Mouse (Mus musculus): Measurements from ENCODE around the gene Krtap31-1. TPM values are rescaled to one million over a fixed set of nuclear protein-coding genes. Genes with fewer than 3 reads are reported as not detected.
A peak's percentile ranks its signal among the peaks of the same experiment; 100 is the strongest.
"Not testable (repeated sequence)": the region's sequence is repeated elsewhere in the genome, so short reads cannot be mapped to it uniquely, and the experiment has no call there.

Gene Krtap31-1
- polyA plus RNA-seq (2016; fragmentation: Nextera tagmentation; extraction: Ambion mirVana), result not detected in 2 replicates

DNA sequence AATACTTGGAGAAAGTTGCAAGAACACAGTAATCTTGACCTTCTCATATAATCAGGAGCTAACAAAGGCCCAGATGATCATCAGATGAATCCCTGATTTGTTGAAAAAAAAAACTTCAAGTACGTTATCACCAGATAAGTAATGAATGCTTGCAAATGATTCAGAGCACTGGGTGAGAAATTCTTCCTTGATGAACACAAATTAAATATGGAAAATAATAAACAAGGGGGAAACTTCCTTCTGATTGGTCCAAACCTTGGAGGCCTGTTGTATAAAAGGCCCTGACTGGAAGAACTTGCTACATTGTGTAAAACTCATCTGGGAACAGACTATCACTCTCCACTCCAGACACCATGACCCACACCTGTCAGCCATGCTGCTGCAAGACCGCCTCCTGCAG lies at the start of gene Krtap31-1:
Gene Krtap31-1, plus strand, starts transcription at position 301 of the 400 bp plus-strand sequence.
- no peaks in the 10 kb centered on the region for H3K36me3 ChIP-seq
- no peaks in the 10 kb centered on the region for H3K4me1 ChIP-seq
- WGBS, result 81% methylated on average over 2 of the region's 2 CpGs
- H3K4me3 ChIP-seq, result no peak within 1 kb of the TSS
- H3K9me3 ChIP-seq (replicated peaks), result no peaks in the 10 kb centered on the region
- no peaks in the 10 kb centered on the region for H3K27me3 ChIP-seq (ENCODE audit: low read depth, poor library complexity, severe bottlenecking)
- no peak for DNase-seq (ENCODE audit: low spot score)
- no peak within 1 kb of the TSS for H3K27ac ChIP-seq (replicated peaks)

DNA sequence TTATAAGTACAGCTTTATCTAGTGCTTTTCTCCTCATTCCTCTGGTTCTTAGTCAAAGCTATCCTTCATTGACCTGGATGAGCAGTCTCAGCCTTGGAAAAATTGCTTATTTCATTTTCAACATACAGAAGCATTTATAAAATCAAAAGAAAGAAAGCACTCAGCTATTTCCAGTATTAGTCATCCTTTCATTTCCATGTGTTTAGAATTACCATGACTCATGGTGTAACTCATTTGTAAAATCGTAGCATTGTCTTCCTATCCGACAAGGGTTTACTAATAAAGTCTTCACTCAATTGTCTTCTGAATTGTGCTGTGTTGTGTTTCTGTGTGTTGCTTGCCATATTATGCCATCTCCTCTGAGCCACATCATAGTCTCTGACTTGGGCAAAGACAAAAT lies 49.0 kb upstream of the Krtap31-1 start:
- Histone ChIP-seq H3K9me3 (replicated peaks) (no peaks in the 10 kb centered on the region), H3K36me3 (no peaks in the 10 kb centered on the region), H3K4me3 (no peak overlapping the region), H3K27ac (replicated peaks) (no peak overlapping the region), H3K27me3 (ENCODE audit: low read depth, poor library complexity, severe bottlenecking) (no peaks in the 10 kb centered on the region), H3K4me1 (no peaks in the 10 kb centered on the region)
- DNase-seq (ENCODE audit: low spot score), result no peak
- WGBS, result 85% methylated on average over 2 of the region's 2 CpGs

DNA sequence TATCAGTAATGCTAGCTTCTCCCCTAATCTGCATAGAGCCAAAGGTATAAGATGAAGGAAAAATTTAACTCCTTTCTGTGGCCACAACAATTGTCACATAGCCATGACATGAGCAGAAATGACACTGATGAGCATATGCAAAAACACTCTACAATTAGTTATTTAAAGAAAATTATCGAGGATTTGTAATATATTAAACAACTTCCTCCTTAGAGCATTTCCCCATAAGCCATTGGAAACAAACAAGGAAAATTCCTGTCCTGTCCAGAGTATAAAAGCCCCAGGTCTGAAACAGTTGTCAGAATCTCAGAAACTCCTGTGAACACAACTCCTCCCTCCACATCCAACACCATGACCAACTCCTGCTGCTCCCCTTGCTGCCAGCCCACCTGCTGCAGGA lies 43.5 kb upstream of the Krtap31-1 start, which contains the start of gene Gm11559:
Gene Gm11559, plus strand, starts transcription at position 301 of the 400 bp plus-strand sequence.
- not testable (repeated sequence) for H3K36me3 ChIP-seq; H3K27me3 ChIP-seq (ENCODE audit: low read depth, poor library complexity, severe bottlenecking); H3K4me3 ChIP-seq; H3K9me3 ChIP-seq (replicated peaks); H3K4me1 ChIP-seq; H3K27ac ChIP-seq (replicated peaks); DNase-seq (ENCODE audit: low spot score)
- WGBS, result 62% methylated on average over 1 of the region's 1 CpGs

DNA sequence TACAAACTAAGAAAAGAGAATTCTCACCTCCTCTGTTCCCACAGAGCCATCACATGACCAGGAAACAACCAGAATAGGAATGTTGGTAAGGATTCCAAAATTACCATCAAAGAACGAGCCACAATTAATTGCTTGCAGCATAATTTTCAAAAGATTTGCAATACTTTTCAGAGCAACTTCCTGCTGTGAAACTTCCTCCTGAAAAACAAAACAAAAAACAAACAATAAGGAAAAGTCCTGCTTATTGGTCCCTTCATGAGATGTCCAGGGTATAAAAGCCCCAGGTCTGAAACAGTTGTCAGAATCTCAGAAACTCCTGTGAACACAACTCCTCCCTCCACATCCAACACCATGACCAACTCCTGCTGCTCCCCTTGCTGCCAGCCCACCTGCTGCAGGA lies 34.6 kb upstream of the Krtap31-1 start, which contains the start of gene Krtap9-1:
Gene Krtap9-1, plus strand, starts transcription at position 301 of the 400 bp plus-strand sequence.
- not testable (repeated sequence) for DNase-seq (ENCODE audit: low spot score); H3K27me3 ChIP-seq (ENCODE audit: low read depth, poor library complexity, severe bottlenecking); H3K9me3 ChIP-seq (replicated peaks); H3K4me3 ChIP-seq; H3K4me1 ChIP-seq; H3K36me3 ChIP-seq
- H3K27ac ChIP-seq (replicated peaks), result peak within 1 kb of the TSS; percentile 49; the same call in 1 of the 2 replicates
- WGBS, result 76% methylated on average over 1 of the region's 1 CpGs

DNA sequence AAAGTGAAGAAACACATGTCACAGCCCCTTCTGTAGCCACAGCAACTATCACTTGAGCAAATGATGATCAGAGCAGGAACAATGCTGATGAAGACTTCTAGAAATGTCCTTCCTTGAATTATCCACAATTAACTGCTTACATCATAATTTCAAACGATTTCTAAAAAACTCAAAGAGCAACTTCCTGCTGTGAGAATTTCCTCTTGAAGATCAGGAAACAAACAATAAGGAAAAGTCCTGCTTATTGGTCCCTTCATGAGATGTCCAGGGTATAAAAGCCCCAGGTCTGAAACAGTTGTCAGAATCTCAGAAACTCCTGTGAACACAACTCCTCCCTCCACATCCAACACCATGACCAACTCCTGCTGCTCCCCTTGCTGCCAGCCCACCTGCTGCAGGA lies 28.8 kb upstream of the Krtap31-1 start, which contains the start of gene Gm11567:
Gene Gm11567, plus strand, starts transcription at position 301 of the 400 bp plus-strand sequence.
- H3K4me3 ChIP-seq; H3K27ac ChIP-seq (replicated peaks); DNase-seq (ENCODE audit: low spot score); H3K9me3 ChIP-seq (replicated peaks); H3K36me3 ChIP-seq; H3K4me1 ChIP-seq; H3K27me3 ChIP-seq (ENCODE audit: low read depth, poor library complexity, severe bottlenecking): not testable (repeated sequence)
- 77% methylated on average over 1 of the region's 1 CpGs for WGBS

DNA sequence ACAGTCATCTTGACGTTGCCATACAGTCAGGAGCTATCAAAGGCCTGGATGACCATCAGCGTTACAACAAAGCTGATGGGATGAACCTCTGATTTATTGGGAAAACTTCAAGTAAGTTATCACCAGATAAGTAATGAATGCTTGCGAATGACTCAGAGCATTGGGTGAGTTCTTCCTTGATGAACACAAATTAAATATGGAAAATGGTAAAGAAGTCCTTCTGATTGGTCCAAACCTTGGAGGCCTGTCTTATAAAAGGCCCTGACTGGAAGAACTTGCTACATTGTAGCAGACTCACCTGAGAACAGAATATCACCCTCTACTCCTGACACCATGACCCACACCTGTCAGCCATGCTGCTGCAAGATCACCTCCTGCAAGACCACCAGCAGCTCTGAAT lies 6.7 kb downstream of the Krtap31-1 start, which contains the start of gene Gm11565:
Gene Gm11565, plus strand, starts transcription at position 301 of the 400 bp plus-strand sequence.
- Histone ChIP-seq H3K4me3 (no peak within 1 kb of the TSS), H3K9me3 (replicated peaks) (no peaks in the 10 kb centered on the region), H3K36me3 (no peaks in the 10 kb centered on the region), H3K4me1 (peaks cover 5% of the 10 kb centered on the region; the same call in 1 of the 2 replicates), H3K27me3 (ENCODE audit: low read depth, poor library complexity, severe bottlenecking) (no peaks in the 10 kb centered on the region), H3K27ac (replicated peaks) (no peak within 1 kb of the TSS)
- DNase-seq (ENCODE audit: low spot score), result no peak
- WGBS, result 91% methylated on average over 3 of the region's 3 CpGs

DNA sequence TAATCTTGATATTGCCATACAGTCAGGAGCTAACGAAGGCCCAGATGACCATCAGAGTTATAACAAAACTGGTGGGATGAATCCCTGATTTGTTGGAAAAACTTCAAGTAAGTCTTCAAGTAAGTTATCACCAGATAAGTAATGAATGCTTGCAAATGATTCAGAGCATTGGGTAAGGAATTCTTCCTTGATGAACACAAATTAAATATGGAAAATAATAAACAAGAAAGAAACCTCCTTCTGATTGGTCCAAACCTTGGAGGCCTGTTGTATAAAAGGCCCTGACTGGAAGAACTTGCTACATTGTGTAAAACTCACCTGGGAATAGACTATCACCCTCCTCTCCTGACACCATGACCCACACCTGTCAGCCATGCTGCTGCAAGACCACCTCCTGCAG lies 28.3 kb downstream of the Krtap31-1 start, which contains the start of gene Krtap31-2:
Gene Krtap31-2, plus strand, starts transcription at position 301 of the 400 bp plus-strand sequence.
- Histone ChIP-seq H3K9me3 (replicated peaks) (no peaks in the 10 kb centered on the region), H3K27me3 (ENCODE audit: low read depth, poor library complexity, severe bottlenecking) (no peaks in the 10 kb centered on the region), H3K27ac (replicated peaks) (no peak within 1 kb of the TSS), H3K36me3 (no peaks in the 10 kb centered on the region), H3K4me3 (no peak within 1 kb of the TSS), H3K4me1 (no peaks in the 10 kb centered on the region)
- no peak for DNase-seq (ENCODE audit: low spot score)
- 89% methylated on average over 1 of the region's 1 CpGs for WGBS

DNA sequence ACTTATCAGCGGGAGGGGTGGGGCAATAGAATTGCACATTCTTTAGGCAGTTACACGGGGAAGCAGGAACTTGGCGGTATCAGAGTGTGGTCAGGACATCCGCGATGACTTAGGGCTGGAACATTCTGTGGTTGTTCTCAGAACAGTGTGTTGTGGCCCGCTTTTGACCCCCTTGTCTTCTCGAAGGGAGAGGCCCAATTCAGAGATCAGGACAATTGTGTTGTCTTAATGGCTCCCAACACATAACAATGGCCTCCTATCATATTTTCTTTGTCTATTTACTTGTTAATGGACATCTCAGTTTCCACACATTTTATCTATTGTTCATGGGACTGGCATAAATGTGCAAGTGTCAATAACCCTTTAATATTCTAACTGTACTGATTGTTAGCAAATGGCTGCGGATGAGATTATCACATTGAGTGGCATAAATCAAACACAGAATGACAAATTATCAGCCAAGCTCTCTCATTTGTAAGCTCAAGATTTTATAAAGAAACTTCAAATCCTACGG lies 30.1 kb downstream of the Krtap31-1 start:
- Histone ChIP-seq H3K27me3 (ENCODE audit: low read depth, poor library complexity, severe bottlenecking) (no peaks in the 10 kb centered on the region), H3K4me1 (no peaks in the 10 kb centered on the region), H3K4me3 (no peak overlapping the region), H3K27ac (replicated peaks) (no peak overlapping the region), H3K9me3 (replicated peaks) (no peaks in the 10 kb centered on the region), H3K36me3 (no peaks in the 10 kb centered on the region)
- no peak for DNase-seq (ENCODE audit: low spot score)
- 89% methylated on average over 9 of the region's 9 CpGs for WGBS

DNA sequence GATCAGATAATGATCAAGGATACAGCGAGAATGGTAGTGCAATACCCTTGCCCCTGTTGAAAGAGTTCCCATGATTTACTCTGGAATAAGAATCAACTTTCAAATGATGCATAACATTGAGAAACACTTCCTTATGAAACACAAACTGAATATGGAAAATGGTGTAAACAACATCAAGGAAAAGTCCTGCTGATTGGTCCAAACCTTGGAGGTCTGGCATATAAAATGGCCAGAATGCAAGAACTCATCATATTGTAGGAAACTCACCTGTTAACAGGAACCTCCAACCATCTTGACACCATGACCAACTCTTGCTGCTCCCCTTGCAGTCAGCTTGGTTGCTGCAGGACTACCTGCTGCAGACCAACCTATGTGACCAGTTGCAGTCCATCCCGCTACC lies 40.5 kb downstream of the Krtap31-1 start, which contains the start of gene Krtap9-5:
Gene Krtap9-5, plus strand, starts transcription at position 301 of the 400 bp plus-strand sequence.
- no peak for DNase-seq (ENCODE audit: low spot score)
- 89% methylated on average over 2 of the region's 2 CpGs for WGBS

More for the DNA sequence above, 40.5 kb downstream of the Krtap31-1 start, which contains the start of gene Krtap9-5:
- Histone ChIP-seq H3K27me3 (ENCODE audit: low read depth, poor library complexity, severe bottlenecking) (no peaks in the 10 kb centered on the region), H3K4me3 (no peak within 1 kb of the TSS), H3K36me3 (no peaks in the 10 kb centered on the region), H3K27ac (replicated peaks) (peak within 1 kb of the TSS; percentile 55), H3K4me1 (peaks cover 9% of the 10 kb centered on the region), H3K9me3 (replicated peaks) (peaks cover 4% of the 10 kb centered on the region; the same call in 1 of the 2 replicates)

Other genes with a start within 250 kb of the Krtap31-1 start
- gene Gm11563, start 249.0 kb upstream of the Krtap31-1 start, polyA plus RNA-seq (2016; fragmentation: Nextera tagmentation; extraction: Ambion mirVana), result not detected in 2 replicates
- gene Krtap4-6, start 242.0 kb upstream of the Krtap31-1 start, polyA plus RNA-seq (2016; fragmentation: Nextera tagmentation; extraction: Ambion mirVana), result not detected in 2 replicates
- not detected in 2 replicates for gene Gm14190, start 217.2 kb upstream of the Krtap31-1 start, polyA plus RNA-seq (2016; fragmentation: Nextera tagmentation; extraction: Ambion mirVana)
- gene Gm14180, start 173.6 kb upstream of the Krtap31-1 start, polyA plus RNA-seq (2016; fragmentation: Nextera tagmentation; extraction: Ambion mirVana), result not detected in 2 replicates
- gene Gm11595, start 135.0 kb upstream of the Krtap31-1 start, polyA plus RNA-seq (2016; fragmentation: Nextera tagmentation; extraction: Ambion mirVana), result not detected in 2 replicates
- not detected in 2 replicates for gene Krtap4-8, start 127.2 kb upstream of the Krtap31-1 start, polyA plus RNA-seq (2016; fragmentation: Nextera tagmentation; extraction: Ambion mirVana)
- not detected in 2 replicates for gene Krtap4-9, start 122.7 kb upstream of the Krtap31-1 start, polyA plus RNA-seq (2016; fragmentation: Nextera tagmentation; extraction: Ambion mirVana)
- gene Gm11596, start 114.5 kb upstream of the Krtap31-1 start, polyA plus RNA-seq (2016; fragmentation: Nextera tagmentation; extraction: Ambion mirVana), result not detected in 2 replicates
- gene Gm11569, start 109.0 kb upstream of the Krtap31-1 start, polyA plus RNA-seq (2016; fragmentation: Nextera tagmentation; extraction: Ambion mirVana), result not detected in 2 replicates
- not detected in 2 replicates for gene Gm11554, start 103.5 kb upstream of the Krtap31-1 start, polyA plus RNA-seq (2016; fragmentation: Nextera tagmentation; extraction: Ambion mirVana)
- gene Krtap4-13, start 98.0 kb upstream of the Krtap31-1 start, polyA plus RNA-seq (2016; fragmentation: Nextera tagmentation; extraction: Ambion mirVana), result not detected in 2 replicates
- not detected in 2 replicates for gene Gm11564, start 92.3 kb upstream of the Krtap31-1 start, polyA plus RNA-seq (2016; fragmentation: Nextera tagmentation; extraction: Ambion mirVana)
- not detected in 2 replicates for gene 2300003K06Rik, start 69.9 kb upstream of the Krtap31-1 start, polyA plus RNA-seq (2016; fragmentation: Nextera tagmentation; extraction: Ambion mirVana)
- gene Krtap4-16, start 56.3 kb upstream of the Krtap31-1 start, polyA plus RNA-seq (2016; fragmentation: Nextera tagmentation; extraction: Ambion mirVana), result not detected in 2 replicates
- gene Gm11568, start 50.0 kb upstream of the Krtap31-1 start, polyA plus RNA-seq (2016; fragmentation: Nextera tagmentation; extraction: Ambion mirVana), result not detected in 2 replicates
- not detected in 2 replicates for gene Gm11559, start 43.4 kb upstream of the Krtap31-1 start, polyA plus RNA-seq (2016; fragmentation: Nextera tagmentation; extraction: Ambion mirVana)
- gene Krtap9-1, start 34.5 kb upstream of the Krtap31-1 start, polyA plus RNA-seq (2016; fragmentation: Nextera tagmentation; extraction: Ambion mirVana), result not detected in 2 replicates
- gene Gm11567, start 28.7 kb upstream of the Krtap31-1 start, polyA plus RNA-seq (2016; fragmentation: Nextera tagmentation; extraction: Ambion mirVana), result not detected in 2 replicates
- gene Gm11565, start 6.8 kb downstream of the Krtap31-1 start, polyA plus RNA-seq (2016; fragmentation: Nextera tagmentation; extraction: Ambion mirVana), result not detected in 2 replicates
- gene Krtap31-2, start 28.4 kb downstream of the Krtap31-1 start, polyA plus RNA-seq (2016; fragmentation: Nextera tagmentation; extraction: Ambion mirVana), result not detected in 2 replicates
- gene Krtap9-5, start 40.6 kb downstream of the Krtap31-1 start, polyA plus RNA-seq (2016; fragmentation: Nextera tagmentation; extraction: Ambion mirVana), result not detected in 2 replicates
- gene Krtap29-1, start 71.1 kb downstream of the Krtap31-1 start, polyA plus RNA-seq (2016; fragmentation: Nextera tagmentation; extraction: Ambion mirVana), result not detected in 2 replicates
- gene Krtap16-1, start 78.7 kb downstream of the Krtap31-1 start, polyA plus RNA-seq (2016; fragmentation: Nextera tagmentation; extraction: Ambion mirVana), result not detected in 2 replicates
- not detected in 2 replicates for gene Krtap17-1, start 86.1 kb downstream of the Krtap31-1 start, polyA plus RNA-seq (2016; fragmentation: Nextera tagmentation; extraction: Ambion mirVana)
- gene Krt33a, start 108.3 kb downstream of the Krtap31-1 start, polyA plus RNA-seq (2016; fragmentation: Nextera tagmentation; extraction: Ambion mirVana), result not detected in 2 replicates
- not detected in 2 replicates for gene Krt33b, start 121.9 kb downstream of the Krtap31-1 start, polyA plus RNA-seq (2016; fragmentation: Nextera tagmentation; extraction: Ambion mirVana)
- gene Krt34, start 133.6 kb downstream of the Krtap31-1 start, polyA plus RNA-seq (2016; fragmentation: Nextera tagmentation; extraction: Ambion mirVana), result not detected in 2 replicates
- not detected in 2 replicates for gene Krt31, start 142.6 kb downstream of the Krtap31-1 start, polyA plus RNA-seq (2016; fragmentation: Nextera tagmentation; extraction: Ambion mirVana)
- gene Krt32, start 180.3 kb downstream of the Krtap31-1 start, polyA plus RNA-seq (2016; fragmentation: Nextera tagmentation; extraction: Ambion mirVana), result not detected in 2 replicates
- not detected in 2 replicates for gene Krt35, start 188.3 kb downstream of the Krtap31-1 start, polyA plus RNA-seq (2016; fragmentation: Nextera tagmentation; extraction: Ambion mirVana)
- not detected in 2 replicates for gene Krt36, start 197.7 kb downstream of the Krtap31-1 start, polyA plus RNA-seq (2016; fragmentation: Nextera tagmentation; extraction: Ambion mirVana)
- not detected in 2 replicates for gene Krt13, start 213.6 kb downstream of the Krtap31-1 start, polyA plus RNA-seq (2016; fragmentation: Nextera tagmentation; extraction: Ambion mirVana)
- gene Krt15, start 228.0 kb downstream of the Krtap31-1 start, polyA plus RNA-seq (2016; fragmentation: Nextera tagmentation; extraction: Ambion mirVana), result 0.74 and 1.8 TPM in 2 replicates
- 5.9 and 6.3 TPM in 2 replicates for gene Krt19, start 240.7 kb downstream of the Krtap31-1 start, polyA plus RNA-seq (2016; fragmentation: Nextera tagmentation; extraction: Ambion mirVana)

Data from midbrain, embryonic 10.5 days (tissue).